Mouse (Mus musculus) liver, embryonic 14.5 days (tissue): ENCODE measurements around the gene Cyp2t4. TPM values are rescaled to one million over a fixed set of nuclear protein-coding genes. Genes with fewer than 3 reads are reported as not detected.

Experiments
- ATAC-seq: fragments of 200-750 bp; cut with Nextera tagmentation; 2 replicates; pipeline ENCODE4 v1.8.0; 2017; ENCODE audit warnings: moderate number of reproducible peaks, mild to moderate bottlenecking, moderate library complexity; ENCODE audit not compliant: insufficient read depth
- DNase-seq, 3 experiments: peaks; one replicate each; pipeline ENCODE4 v3.0.0-alpha.2; 2012 to 2013; ENCODE audit warnings: low read depth in 3 of 3, low spot score in 3 of 3
- H3K27ac ChIP-seq: fragments of 300-500 bp; sonication (generic); 2 replicates; pipeline ENCODE4 v1.5.1; 2014; ENCODE audit warnings: moderate library complexity, mild to moderate bottlenecking, control low read depth, inconsistent platforms
- H3K27me3 ChIP-seq: fragments of 300-500 bp; sonication (generic); 2 replicates; pipeline ENCODE4 v1.6.1; 2014; ENCODE audit warnings: mild to moderate bottlenecking, low read length, moderate library complexity; ENCODE audit not compliant: control insufficient read depth, insufficient read depth
- H3K36me3 ChIP-seq: fragments of 300-500 bp; sonication (generic); replicated peaks from 2 replicates; pipeline ENCODE4 v1.6.1; 2014; ENCODE audit warnings: low read depth; ENCODE audit not compliant: control insufficient read depth, insufficient read depth
- H3K4me1 ChIP-seq, 2 experiments: fragments of 200-500 bp in 1 of 2; fragments of 300-500 bp in 1 of 2; sonication (generic) in 1 of 2; replicated peaks; 2 replicates each; pipeline ENCODE4 v1.6.1; 2012 to 2014; ENCODE audit warnings: antibody characterized with exemption in 1 of 2, inconsistent platforms in 1 of 2, low read length in 1 of 2; ENCODE audit not compliant: control insufficient read depth in 2 of 2, insufficient read depth in 2 of 2
- H3K4me2 ChIP-seq: fragments of 300-500 bp; sonication (generic); 2 replicates; pipeline ENCODE4 v1.6.1; 2014; ENCODE audit warnings: low read depth, mild to moderate bottlenecking, control low read depth, moderate library complexity
- H3K4me3 ChIP-seq, 2 experiments: fragments of 200-500 bp in 1 of 2; fragments of 300-500 bp in 1 of 2; sonication (generic) in 1 of 2; 2 replicates each; pipeline ENCODE4 v1.5.1; 2012 to 2014; ENCODE audit warnings: low read depth in 2 of 2, low read length in 2 of 2, mild to moderate bottlenecking in 2 of 2, control low read depth in 1 of 2, inconsistent platforms in 1 of 2, moderate library complexity in 1 of 2; ENCODE audit not compliant: insufficient read depth in 1 of 2
- H3K9ac ChIP-seq: fragments of 300-500 bp; sonication (generic); replicated peaks from 2 replicates; pipeline ENCODE4 v1.6.1; 2014; ENCODE audit warnings: mild to moderate bottlenecking, control low read depth, moderate library complexity
- H3K9me3 ChIP-seq: fragments of 300-500 bp; sonication (generic); 2 replicates; pipeline ENCODE4 v1.6.1; 2016; ENCODE audit warnings: low read length, mixed read lengths; ENCODE audit not compliant: control insufficient read depth
- CTCF ChIP-seq: IDR thresholded peaks from 2 replicates; pipeline ENCODE4 v1.5.1; 2016; ENCODE audit warnings: antibody characterized with exemption, low read depth, control low read depth
- EP300 ChIP-seq: IDR thresholded peaks from 2 replicates; pipeline ENCODE4 v1.6.1; 2016; ENCODE audit warnings: antibody characterized with exemption, low read depth
- WGBS: fragments of 180-500 bp; shearing (Covaris S2); extraction: QIAGEN DNeasy Blood & Tissue Kit; methylation state at CpG from one replicate; pipeline ENCODE4 v1.1.7; 2014; ENCODE audit not compliant: insufficient replicate concordance; 5-methylcytosine and 5-hydroxymethylcytosine counted together
- microRNA counts: library from miRNA; unstranded; fragments of <30 nt; microRNA quantifications from one replicate; lab custom pipeline; 2016
- microRNA-seq: library from miRNA; unstranded; fragments of <30 nt; microRNA quantifications from one replicate; pipeline ENCODE4, GENCODE M21; 2016
- polyA plus RNA-seq, 2 experiments: library from polyadenylated mRNA; depleted of rRNA in 1 of 2; stranded (reverse) in 1 of 2; unstranded in 1 of 2; fragments of >200 nt; fragmentation: Nextera tagmentation in 1 of 2; extraction: Ambion mirVana in 1 of 2; gene quantifications; 2 replicates each; pipeline versions ENCODE4 v1.2.1 to v1.2.3; 2012 to 2014

The Cyp2t4 gene
- polyA plus RNA-seq, 2 experiments, result not detected

GRCm38 (mm10) chr7:27198355-27198754, 44.8 kb downstream of the Cyp2t4 start:
- H3K36me3 ChIP-seq, result peaks cover 6% of the 10 kb centered on the region
- TF ChIP-seq EP300 (no peak), CTCF (no peak)
- H3K27me3 ChIP-seq, result no peaks in the 10 kb centered on the region
- no peaks in the 10 kb centered on the region for H3K9me3 ChIP-seq
- H3K4me1 ChIP-seq, result peaks cover 11 to 16% of the 10 kb centered on the region in 2 experiments
- no peak overlapping the region for H3K4me2 ChIP-seq
- no peak overlapping the region for H3K9ac ChIP-seq
- no peak for ATAC-seq
- no peak for DNase-seq
- H3K27ac ChIP-seq, result no peak overlapping the region
- no peak overlapping the region for H3K4me3 ChIP-seq

GRCm38 (mm10) chr7:27198779-27199178, 45.3 kb downstream of the Cyp2t4 start:
- DNase-seq (no peak), ATAC-seq (no peak)
- H3K4me2 ChIP-seq, result no peak overlapping the region
- peaks cover 2% of the 10 kb centered on the region for H3K36me3 ChIP-seq
- no peaks in the 10 kb centered on the region for H3K27me3 ChIP-seq
- no peak overlapping the region for H3K27ac ChIP-seq
- WGBS, result 85% methylated on average over 8 of the region's 8 CpGs
- TF ChIP-seq EP300 (no peak), CTCF (no peak)
- no peak overlapping the region for H3K4me3 ChIP-seq
- H3K9me3 ChIP-seq, result no peaks in the 10 kb centered on the region
- H3K9ac ChIP-seq, result no peak overlapping the region
- peaks cover 11 to 16% of the 10 kb centered on the region in 2 experiments for H3K4me1 ChIP-seq

GRCm38 (mm10) chr7:27203730-27204449, 50.4 kb downstream of the Cyp2t4 start:
- no peak for TF ChIP-seq CTCF
- TF ChIP-seq EP300, result no peak
- DNase-seq (no peak), ATAC-seq (no peak)
- no peaks in the 10 kb centered on the region for H3K4me1 ChIP-seq
- H3K4me2 ChIP-seq, result no peak overlapping the region
- H3K27me3 ChIP-seq, result no peaks in the 10 kb centered on the region
- no peak overlapping the region for H3K9ac ChIP-seq
- H3K36me3 ChIP-seq, result no peaks in the 10 kb centered on the region
- no peak overlapping the region for H3K4me3 ChIP-seq
- WGBS, result 79% methylated on average over 8 of the region's 8 CpGs
- H3K27ac ChIP-seq, result no peak overlapping the region
- no peaks in the 10 kb centered on the region for H3K9me3 ChIP-seq

MicroRNAs encoded within 50 kb of the gene (microRNA counts, 519-probe panel; counts per million panel counts)
- 69.9 counts per million for microRNA mmu-miR-1191 (lab: Ali Mortazavi, UCI)

Small RNA genes within 50 kb of the gene (microRNA-seq; reads per million reads assigned to microRNA genes)
- gene Mir1191 (11.8 reads per million, percentile 23 among the genes with 10 or more reads in this experiment), gene Mir3101 (not detected)

Other genes starting within 250 kb of the Cyp2t4 start
- 0.56 and 0.62 TPM in 2 replicates for gene Cyp2a22, start 214.3 kb upstream of the Cyp2t4 start, polyA plus RNA-seq (2012; rRNA removed)
- 0.37 and 0.61 TPM in 2 replicates for gene Cyp2a22, start 214.3 kb upstream of the Cyp2t4 start, polyA plus RNA-seq (2014; fragmentation: Nextera tagmentation; extraction: Ambion mirVana)
- 2.0 and 2.5 TPM in 2 replicates for gene Cyp2a12, start 124.6 kb upstream of the Cyp2t4 start, polyA plus RNA-seq (2012; rRNA removed)
- gene Cyp2a12, start 124.6 kb upstream of the Cyp2t4 start, polyA plus RNA-seq (2014; fragmentation: Nextera tagmentation; extraction: Ambion mirVana), result 1.8 and 2.6 TPM in 2 replicates
- gene Cyp2f2, start 33.8 kb upstream of the Cyp2t4 start, polyA plus RNA-seq (2012; rRNA removed), result 0.09 and 0.21 TPM in 2 replicates
- 0.32 and 0.45 TPM in 2 replicates for gene Cyp2f2, start 33.8 kb upstream of the Cyp2t4 start, polyA plus RNA-seq (2014; fragmentation: Nextera tagmentation; extraction: Ambion mirVana)
- gene Egln2, start 13.1 kb downstream of the Cyp2t4 start, polyA plus RNA-seq (2012; rRNA removed), result 22.2 and 23.3 TPM in 2 replicates
- gene Egln2, start 13.1 kb downstream of the Cyp2t4 start, polyA plus RNA-seq (2014; fragmentation: Nextera tagmentation; extraction: Ambion mirVana), result 11.7 and 13.8 TPM in 2 replicates
- gene Rab4b, start 25.2 kb downstream of the Cyp2t4 start, polyA plus RNA-seq (2012; rRNA removed), result 15.2 and 15.9 TPM in 2 replicates
- gene Rab4b, start 25.2 kb downstream of the Cyp2t4 start, polyA plus RNA-seq (2014; fragmentation: Nextera tagmentation; extraction: Ambion mirVana), result 18.3 and 19.1 TPM in 2 replicates
- gene Gm21983, start 27.4 kb downstream of the Cyp2t4 start, polyA plus RNA-seq (2012; rRNA removed), result 0.04 TPM in 2 replicates
- 0.28 TPM in 1 of 2 replicates, not detected in the other for gene Gm21983, start 27.4 kb downstream of the Cyp2t4 start, polyA plus RNA-seq (2014; fragmentation: Nextera tagmentation; extraction: Ambion mirVana)
- 0.55 and 0.67 TPM in 2 replicates for gene Mia, start 27.4 kb downstream of the Cyp2t4 start, polyA plus RNA-seq (2012; rRNA removed)
- 0.52 TPM in 1 of 2 replicates, not detected in the other for gene Mia, start 27.4 kb downstream of the Cyp2t4 start, polyA plus RNA-seq (2014; fragmentation: Nextera tagmentation; extraction: Ambion mirVana)
- 1.9 and 2.4 TPM in 2 replicates for gene BC024978, start 42.1 kb downstream of the Cyp2t4 start, polyA plus RNA-seq (2012; rRNA removed)
- 0.56 and 0.59 TPM in 2 replicates for gene BC024978, start 42.1 kb downstream of the Cyp2t4 start, polyA plus RNA-seq (2014; fragmentation: Nextera tagmentation; extraction: Ambion mirVana)
- gene Snrpa, start 42.6 kb downstream of the Cyp2t4 start, polyA plus RNA-seq (2012; rRNA removed), result 77.6 and 93.3 TPM in 2 replicates
- 82.6 and 90.6 TPM in 2 replicates for gene Snrpa, start 42.6 kb downstream of the Cyp2t4 start, polyA plus RNA-seq (2014; fragmentation: Nextera tagmentation; extraction: Ambion mirVana)
- 2.0 and 2.3 TPM in 2 replicates for gene Itpkc, start 74.9 kb downstream of the Cyp2t4 start, polyA plus RNA-seq (2012; rRNA removed)
- gene Itpkc, start 74.9 kb downstream of the Cyp2t4 start, polyA plus RNA-seq (2014; fragmentation: Nextera tagmentation; extraction: Ambion mirVana), result 1.3 and 1.5 TPM in 2 replicates
- 9.3 and 12.4 TPM in 2 replicates for gene Coq8b, start 79.3 kb downstream of the Cyp2t4 start, polyA plus RNA-seq (2012; rRNA removed)
- 17.7 and 19.8 TPM in 2 replicates for gene Coq8b, start 79.3 kb downstream of the Cyp2t4 start, polyA plus RNA-seq (2014; fragmentation: Nextera tagmentation; extraction: Ambion mirVana)
- gene Numbl, start 104.7 kb downstream of the Cyp2t4 start, polyA plus RNA-seq (2012; rRNA removed), result 1.9 and 2.1 TPM in 2 replicates
- gene Numbl, start 104.7 kb downstream of the Cyp2t4 start, polyA plus RNA-seq (2014; fragmentation: Nextera tagmentation; extraction: Ambion mirVana), result 0.72 and 0.83 TPM in 2 replicates
- gene Ltbp4, start 184.0 kb downstream of the Cyp2t4 start, polyA plus RNA-seq (2012; rRNA removed), result 5.2 and 5.5 TPM in 2 replicates
- gene Ltbp4, start 184.0 kb downstream of the Cyp2t4 start, polyA plus RNA-seq (2014; fragmentation: Nextera tagmentation; extraction: Ambion mirVana), result 2.5 and 3.0 TPM in 2 replicates
- 19.1 and 24.7 TPM in 2 replicates for gene Shkbp1, start 202.3 kb downstream of the Cyp2t4 start, polyA plus RNA-seq (2012; rRNA removed)
- 11.8 and 15.1 TPM in 2 replicates for gene Shkbp1, start 202.3 kb downstream of the Cyp2t4 start, polyA plus RNA-seq (2014; fragmentation: Nextera tagmentation; extraction: Ambion mirVana)
- gene Gm20479, start 203.7 kb downstream of the Cyp2t4 start, polyA plus RNA-seq (2012; rRNA removed), result 0.09 and 0.40 TPM in 2 replicates
- not detected in 2 replicates for gene Gm20479, start 203.7 kb downstream of the Cyp2t4 start, polyA plus RNA-seq (2014; fragmentation: Nextera tagmentation; extraction: Ambion mirVana)